Mouse (Mus musculus) R1 (cell line): ENCODE results near the gene Rpl39.
"Not testable (repeated sequence)": the region's sequence is repeated elsewhere in the genome, so short reads cannot be mapped to it uniquely, and the experiment has no call there.

Experiments used
- DNase-seq: peaks from one replicate; pipeline ENCODE4 v3.0.0-alpha.2; 2018; ENCODE audit warnings: low read depth, low spot score

The Rpl39 gene

DNA sequence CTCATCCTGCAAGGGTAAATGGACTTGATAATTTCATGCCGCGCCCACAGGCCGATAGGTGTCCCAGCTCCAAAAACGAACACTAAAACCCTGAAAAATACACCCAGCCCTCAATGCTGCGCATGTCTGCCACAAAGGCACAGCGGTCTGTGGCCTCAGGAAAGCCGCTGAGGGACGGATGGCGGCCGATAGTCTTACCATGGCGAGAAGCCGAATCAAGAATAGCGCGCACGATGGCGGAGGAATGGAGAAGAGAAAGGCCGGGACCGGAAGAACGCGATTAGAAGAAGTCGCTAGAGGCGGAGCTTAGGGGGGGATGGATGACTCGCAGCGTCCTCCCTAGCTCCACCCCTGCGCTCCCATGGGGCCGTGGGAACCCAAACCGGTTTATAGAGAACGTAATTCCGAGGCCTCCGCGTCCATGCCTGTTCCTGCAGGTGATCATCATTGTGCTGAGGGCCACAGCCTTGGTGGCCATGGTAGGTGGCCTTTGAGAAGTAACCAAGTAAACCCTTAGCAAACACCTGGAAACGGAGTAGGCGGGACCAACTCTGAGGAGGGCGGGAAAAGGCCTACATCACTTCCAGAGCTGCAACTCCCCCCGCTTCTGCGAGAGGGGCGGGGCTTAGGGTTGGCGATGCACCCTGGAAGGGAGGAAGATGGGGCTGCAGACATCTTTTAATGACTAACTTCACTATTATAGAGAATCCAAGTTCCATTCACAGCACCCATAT, at the start of gene Rpl39:
TSS of gene Rpl39 (minus strand) at position 476 of the 734 bp plus-strand sequence.
- peak; percentile 94 for DNase-seq

DNA sequence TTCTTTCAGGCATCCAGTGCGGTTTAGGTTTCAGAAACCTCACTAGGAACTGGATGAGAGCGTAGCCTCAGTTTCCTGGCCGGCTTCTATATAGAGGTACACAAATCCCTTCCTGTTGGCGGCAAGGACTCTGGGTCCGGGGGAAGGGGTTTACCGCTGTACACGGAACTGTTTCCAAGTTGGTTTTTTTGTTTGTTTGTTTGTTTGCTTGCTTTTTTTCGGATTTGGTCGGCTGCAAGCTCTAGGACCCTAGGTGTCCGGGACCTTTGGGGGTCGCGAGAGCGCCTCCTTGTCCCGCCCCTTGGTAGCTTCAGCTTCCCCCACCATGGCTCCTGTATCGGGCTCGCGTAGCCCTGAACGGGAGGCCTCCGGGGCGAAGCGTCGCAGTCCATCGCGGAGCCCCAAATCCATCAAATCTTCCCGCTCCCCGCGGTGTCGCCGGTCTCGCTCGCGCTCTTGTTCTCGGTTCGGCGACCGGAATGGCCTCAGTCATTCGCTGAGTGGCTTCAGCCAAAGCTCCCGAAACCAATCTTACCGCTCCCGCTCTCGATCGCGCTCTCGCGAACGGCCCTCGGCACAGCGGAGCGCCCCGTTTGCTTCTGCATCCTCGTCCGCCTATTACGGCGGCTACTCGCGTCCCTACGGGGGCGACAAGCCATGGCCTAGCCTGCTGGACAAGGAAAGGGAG, 41.6 kb upstream of the Rpl39 start, which contains the start of gene Nkap:
TSS of gene Nkap (plus strand) at position 125 of the 688 bp plus-strand sequence.
- DNase-seq, result peak; percentile 89

DNA sequence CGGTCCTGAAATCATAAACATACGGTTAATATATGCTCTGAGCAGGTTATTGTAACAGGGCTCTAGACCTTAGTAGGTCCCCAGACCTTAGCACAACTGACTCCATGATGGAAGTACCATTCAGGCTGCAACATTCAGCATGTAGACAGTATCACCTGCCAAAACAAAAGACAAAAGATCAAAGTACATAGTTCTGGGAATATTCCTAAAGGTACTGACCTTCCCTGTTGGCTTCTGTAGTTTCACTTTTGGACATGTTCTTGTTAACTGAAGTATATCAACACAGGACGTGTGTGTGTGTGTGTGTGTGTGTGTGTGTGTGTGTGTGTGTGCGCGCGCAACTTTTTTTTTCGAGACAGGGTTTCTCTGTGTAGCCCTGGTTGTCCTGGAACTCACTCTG, 40.3 kb upstream of the Rpl39 start:
- DNase-seq, result no peak

- DNase-seq, result no peak
Observed at GRCm38 (mm10) chrX:37120212-37120611, 35.0 kb upstream of the Rpl39 start.

DNA sequence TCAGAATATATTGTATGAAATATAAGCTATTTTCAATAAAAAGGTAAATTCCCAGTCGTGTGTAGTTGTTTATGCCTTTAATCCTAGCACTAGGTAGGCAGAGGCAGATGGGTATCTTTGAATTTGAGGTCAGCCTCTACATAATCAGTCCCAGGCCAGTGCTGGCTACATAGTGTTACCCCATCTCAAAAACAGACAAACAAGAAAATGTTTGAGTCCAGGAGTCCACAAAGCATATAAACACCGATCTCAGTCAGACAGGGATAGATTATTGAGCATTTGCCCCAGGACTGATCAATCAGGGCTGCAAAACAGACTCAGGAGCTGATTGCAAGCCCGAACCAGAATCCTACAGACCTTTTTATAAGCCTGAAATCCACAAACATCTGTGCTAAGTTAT, 34.4 kb upstream of the Rpl39 start:
- DNase-seq, result no peak

- DNase-seq, result no peak
Observed at GRCm38 (mm10) chrX:37117085-37117484, 31.9 kb upstream of the Rpl39 start.

DNA sequence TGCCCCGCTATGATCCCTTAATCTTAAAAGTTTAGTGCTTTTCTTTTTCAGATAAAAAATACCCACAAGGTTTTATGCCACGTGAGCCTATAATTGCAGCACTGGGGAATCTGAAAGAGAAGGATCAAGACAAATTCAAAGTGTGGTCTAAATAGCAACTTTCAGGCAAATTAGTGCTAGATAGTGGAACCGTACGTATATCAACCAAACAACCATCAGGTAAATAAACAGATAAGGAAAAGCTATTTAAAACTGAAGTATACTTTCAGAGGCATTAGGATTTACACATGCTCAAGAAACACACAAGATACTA, 25.6 kb upstream of the Rpl39 start:
- DNase-seq, result no peak

- peak; percentile 98 for DNase-seq
Observed at GRCm38 (mm10) chrX:37110193-37110880, 25.1 kb upstream of the Rpl39 start, which contains the start of gene Upf3b. Upf3b (minus strand) TSS chrX:37110322.

GRCm38 (mm10) chrX:37109526-37110192, 24.5 kb upstream of the Rpl39 start:
- no peak for DNase-seq

DNA sequence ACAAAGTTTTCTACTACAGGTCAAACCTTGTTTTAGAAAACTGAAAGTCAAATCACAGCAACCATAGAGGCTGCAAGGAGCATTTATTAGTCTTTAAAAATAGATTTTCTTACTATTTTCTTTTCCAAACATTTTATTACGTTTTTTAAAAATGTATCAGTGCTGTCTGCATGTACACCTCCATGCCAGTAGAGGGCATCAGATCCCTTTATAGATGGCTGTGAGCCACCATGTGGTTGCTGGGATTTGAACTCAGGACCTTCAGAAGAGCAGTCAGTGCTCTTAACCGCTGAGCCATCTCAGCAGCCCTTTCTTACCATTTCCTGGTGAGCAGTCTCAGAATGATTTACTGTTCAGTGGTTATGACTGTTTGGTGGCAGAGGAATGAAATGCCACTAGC, 18.6 kb upstream of the Rpl39 start:
- DNase-seq, result no peak

DNA sequence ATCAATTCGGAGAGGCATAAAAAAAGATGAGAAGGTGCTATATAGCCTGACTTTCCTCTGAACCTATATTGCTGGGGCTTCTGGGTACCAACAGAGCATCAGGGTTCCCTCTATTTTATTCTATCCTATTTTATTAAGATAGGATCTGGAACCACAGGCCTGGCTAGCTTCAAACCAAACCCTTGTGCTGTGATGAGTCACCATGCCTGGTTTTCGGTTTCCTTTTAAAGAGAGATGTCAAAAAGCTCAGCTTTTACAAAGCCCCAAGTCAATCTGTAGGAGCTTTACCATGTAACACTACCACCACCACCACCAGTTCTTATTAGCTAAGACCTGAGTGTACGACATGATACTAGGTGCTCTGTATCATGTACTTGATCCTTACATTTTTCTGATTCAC, 13.5 kb upstream of the Rpl39 start:
- DNase-seq, result no peak

GRCm38 (mm10) chrX:37095106-37095768, 10.0 kb upstream of the Rpl39 start:
- DNase-seq, result no peak

DNA sequence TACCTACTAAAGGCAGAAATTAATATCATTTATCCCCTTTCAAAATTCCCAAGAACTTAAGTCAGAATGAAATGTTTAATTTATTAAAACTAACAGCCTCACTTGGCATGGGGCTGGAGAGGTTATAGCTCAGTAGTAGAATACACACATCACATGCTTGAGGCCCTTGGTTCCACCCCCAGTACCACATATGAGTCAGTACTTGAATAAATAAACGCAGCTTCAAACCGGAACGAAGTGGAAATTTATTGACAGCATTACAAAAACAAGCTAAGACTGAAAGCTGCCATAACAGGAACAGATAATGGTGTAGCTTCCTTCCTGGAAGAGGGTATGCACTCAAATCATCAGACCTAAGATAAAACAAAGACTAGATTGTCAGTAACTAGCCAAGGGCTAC, 6.3 kb upstream of the Rpl39 start:
- DNase-seq, result no peak

- DNase-seq, result no peak
Observed at GRCm38 (mm10) chrX:37088778-37089177, 3.6 kb upstream of the Rpl39 start.

- no peak for DNase-seq
Observed at GRCm38 (mm10) chrX:37085665-37086064, 463 bp upstream of the Rpl39 start.

- DNase-seq, result no peak
Observed at GRCm38 (mm10) chrX:37084318-37084926, 780 bp downstream of the Rpl39 start.

- DNase-seq, result peak; percentile 6
Observed at GRCm38 (mm10) chrX:37081194-37081593, 4.0 kb downstream of the Rpl39 start.

GRCm38 (mm10) chrX:37080345-37080744, 4.9 kb downstream of the Rpl39 start:
- not testable (repeated sequence) for DNase-seq

DNA sequence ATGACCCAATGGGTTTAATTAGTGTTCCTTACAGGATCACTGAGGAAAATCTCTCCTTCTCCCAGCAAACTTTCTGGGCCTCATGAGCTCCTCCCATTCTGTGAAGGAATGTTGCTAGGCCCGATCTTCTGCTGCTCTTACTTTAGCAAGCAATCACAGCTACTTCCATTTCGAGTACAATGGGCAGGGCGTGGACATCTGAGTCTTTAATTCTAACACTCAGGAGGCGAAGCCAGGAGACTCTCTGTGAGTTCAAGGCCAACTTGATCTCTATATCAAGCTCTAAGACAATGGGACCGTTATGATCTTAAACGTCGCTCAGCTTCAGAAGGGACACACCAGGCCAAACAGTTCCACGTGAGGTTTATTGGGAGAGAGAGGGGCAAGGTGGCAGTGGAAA, 8.6 kb downstream of the Rpl39 start:
- peak; percentile 81 for DNase-seq

- peak; percentile 66 for DNase-seq
Observed at GRCm38 (mm10) chrX:37074262-37074892, 10.8 kb downstream of the Rpl39 start.

DNA sequence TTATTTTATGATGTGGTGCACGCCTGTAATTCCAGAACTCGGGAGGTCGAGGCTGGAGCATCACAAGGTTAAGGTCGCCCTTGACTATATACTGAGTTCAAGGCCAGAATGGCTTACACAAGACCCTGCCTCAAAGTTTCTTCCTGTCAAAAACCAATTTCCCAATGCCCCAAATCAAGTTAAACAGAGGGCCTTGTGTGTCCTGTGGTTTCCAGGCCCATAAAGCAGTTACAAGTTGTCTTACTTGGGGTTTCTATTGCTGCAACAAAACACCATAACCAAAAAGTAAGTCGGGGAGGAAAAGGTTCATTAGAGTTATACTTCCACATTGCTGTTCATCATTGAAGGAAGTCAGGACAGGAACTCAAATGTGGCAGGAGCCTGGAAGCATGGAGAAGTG, 16.4 kb downstream of the Rpl39 start:
- no peak for DNase-seq
